Mouse (Mus musculus): ENCODE results near the gene Slamf6. TPM values are rescaled to one million over a fixed set of nuclear protein-coding genes. Genes with fewer than 3 reads are reported as not detected.

Gene Slamf6
- polyA plus RNA-seq, 1 experiment from 2014 or later: not detected

DNA sequence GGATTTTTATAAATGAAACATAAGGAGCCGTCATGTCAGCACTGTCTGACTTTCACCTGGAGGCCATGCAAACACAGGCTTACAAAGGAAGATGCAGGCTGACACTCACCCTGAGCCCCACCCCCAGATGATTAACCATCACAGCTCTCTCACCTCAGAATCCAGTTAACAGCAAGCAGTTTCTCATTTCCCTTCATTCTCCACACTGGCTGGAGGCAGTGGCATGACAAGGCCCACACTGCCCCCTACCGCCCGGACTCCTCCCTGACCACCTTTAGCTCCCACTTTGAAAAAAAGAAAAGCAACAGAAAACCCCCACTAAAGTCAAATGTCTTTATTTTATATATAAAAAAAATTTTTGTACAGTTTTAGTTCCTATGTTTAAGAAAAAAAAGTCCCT lies 83.3 kb downstream of the Slamf6 start:
- 54% methylated on average over 3 of the region's 3 CpGs for WGBS
- peaks cover 31% of the 10 kb centered on the region for H3K36me3 ChIP-seq (ENCODE audit: control insufficient read depth, insufficient read depth, low read length)

DNA sequence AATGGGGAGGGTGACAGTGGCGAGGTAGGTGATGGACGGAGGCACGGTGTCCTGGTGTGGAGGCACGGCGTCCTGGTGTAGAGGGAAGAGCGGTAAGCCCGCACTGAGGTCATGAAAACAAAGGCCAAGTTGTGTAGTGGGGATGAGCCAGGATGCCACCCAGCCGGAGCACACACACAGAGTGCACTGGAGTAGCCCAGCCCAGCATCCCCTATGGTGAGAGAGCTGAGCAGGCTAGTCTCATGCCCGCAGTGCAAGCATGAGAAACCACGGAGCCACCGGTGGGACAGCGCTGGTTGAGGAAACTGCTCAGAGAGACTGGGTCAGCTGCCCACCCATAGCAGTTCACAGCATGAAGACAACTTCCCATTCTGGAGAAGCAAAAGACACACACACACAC lies 84.3 kb downstream of the Slamf6 start:
- H3K9me3 ChIP-seq (ENCODE audit: control insufficient read depth, low read length): no peaks in the 10 kb centered on the region
- H3K27me3 ChIP-seq (ENCODE audit: control insufficient read depth, insufficient read depth, low read length): no peaks in the 10 kb centered on the region
- no peak overlapping the region for H3K9ac ChIP-seq (replicated peaks; ENCODE audit: low read depth, low read length)
- peaks cover 4% of the 10 kb centered on the region; the same call in 1 of the 2 replicates for H3K4me1 ChIP-seq (ENCODE audit: control insufficient read depth, insufficient read depth, low read length)
- ATAC-seq (ENCODE audit: low read depth): peak; percentile 36
- H3K4me3 ChIP-seq (ENCODE audit: low read depth, low read length): no peak overlapping the region
- H3K27ac ChIP-seq (ENCODE audit: low read depth, low read length): peak overlapping the region; percentile 58; the same call in 1 of the 2 replicates
- no peak overlapping the region for H3K4me2 ChIP-seq (ENCODE audit: low read depth, low read length)
- peaks cover 37% of the 10 kb centered on the region for H3K36me3 ChIP-seq (ENCODE audit: control insufficient read depth, insufficient read depth, low read length)
- WGBS: 45% methylated on average over 12 of the region's 12 CpGs

More for the DNA sequence above, 83.3 kb downstream of the Slamf6 start:
- H3K9me3 ChIP-seq (ENCODE audit: control insufficient read depth, low read length): no peaks in the 10 kb centered on the region
- H3K4me1 ChIP-seq (ENCODE audit: control insufficient read depth, insufficient read depth, low read length): peaks cover 4% of the 10 kb centered on the region; the same call in 1 of the 2 replicates
- no peak overlapping the region for H3K27ac ChIP-seq (ENCODE audit: low read depth, low read length)
- no peak overlapping the region for H3K9ac ChIP-seq (replicated peaks; ENCODE audit: low read depth, low read length)
- H3K4me3 ChIP-seq (ENCODE audit: low read depth, low read length): no peak overlapping the region
- ATAC-seq (ENCODE audit: low read depth): peak; percentile 25; the same call in 1 of the 2 replicates
- H3K4me2 ChIP-seq (ENCODE audit: low read depth, low read length): no peak overlapping the region
- H3K27me3 ChIP-seq (ENCODE audit: control insufficient read depth, insufficient read depth, low read length): no peaks in the 10 kb centered on the region

Other genes with a start within 250 kb of the Slamf6 start
- 0.40 and 0.98 TPM in 2 replicates for gene Cd48, start 235.5 kb upstream of the Slamf6 start, polyA plus RNA-seq (2014; fragmentation: Nextera tagmentation; extraction: Ambion mirVana)
- gene Slamf1, start 150.4 kb upstream of the Slamf6 start, polyA plus RNA-seq (2014; fragmentation: Nextera tagmentation; extraction: Ambion mirVana): 0.09 TPM in 2 replicates
- 0.95 and 1.5 TPM in 2 replicates for gene Cd84, start 77.8 kb upstream of the Slamf6 start, polyA plus RNA-seq (2014; fragmentation: Nextera tagmentation; extraction: Ambion mirVana)
- not detected in 2 replicates for gene Gm10521, start 21.9 kb upstream of the Slamf6 start, polyA plus RNA-seq (2014; fragmentation: Nextera tagmentation; extraction: Ambion mirVana)
- 50.9 and 52.2 TPM in 2 replicates for gene Vangl2, start 110.9 kb downstream of the Slamf6 start, polyA plus RNA-seq (2014; fragmentation: Nextera tagmentation; extraction: Ambion mirVana)
- 3.3 and 3.6 TPM in 2 replicates for gene Nhlh1, start 140.1 kb downstream of the Slamf6 start, polyA plus RNA-seq (2014; fragmentation: Nextera tagmentation; extraction: Ambion mirVana)
- gene Copa, start 165.0 kb downstream of the Slamf6 start, polyA plus RNA-seq (2014; fragmentation: Nextera tagmentation; extraction: Ambion mirVana): 140 and 206 TPM in 2 replicates
- gene Ncstn, start 165.3 kb downstream of the Slamf6 start, polyA plus RNA-seq (2014; fragmentation: Nextera tagmentation; extraction: Ambion mirVana): 115 and 127 TPM in 2 replicates
- gene Pex19, start 209.2 kb downstream of the Slamf6 start, polyA plus RNA-seq (2014; fragmentation: Nextera tagmentation; extraction: Ambion mirVana): 151 and 156 TPM in 2 replicates
- gene Dcaf8, start 230.6 kb downstream of the Slamf6 start, polyA plus RNA-seq (2014; fragmentation: Nextera tagmentation; extraction: Ambion mirVana): 72.3 and 86.0 TPM in 2 replicates

All from neural tube, embryonic 14.5 days (tissue).